In the genomic region with DNA sequence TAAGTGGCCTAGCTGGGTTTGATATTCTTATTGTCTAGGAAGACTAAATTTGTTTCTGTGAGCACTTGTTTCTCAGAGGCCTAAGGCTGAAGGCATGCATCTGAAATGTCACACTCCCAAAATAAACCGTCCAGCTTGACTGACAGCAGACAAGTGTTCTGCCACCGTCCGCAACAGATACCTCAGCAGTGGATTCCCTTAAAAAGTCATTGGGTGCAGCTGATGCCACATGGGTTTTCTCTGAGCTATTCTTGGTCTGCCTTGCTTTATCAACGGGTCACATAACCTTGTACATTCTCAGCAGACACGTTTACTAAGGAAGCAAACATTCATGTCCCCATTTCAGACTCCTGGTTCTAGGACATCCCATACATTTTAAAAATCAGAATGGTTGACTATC, we compare ENCODE assay signal across 21 mouse cellular contexts. TPM values are rescaled to one million over a fixed set of nuclear protein-coding genes. Genes with fewer than 3 reads are reported as not detected.
DNase-seq lines count a peak whose midpoint lies in the region; ATAC-seq and TF ChIP-seq lines count a peak whose summit lies in the region.
"Had no signal": no experiment of that assay in that cellular context is flagged by ENCODE, and none has a peak within 500 bp of the region (broad histone marks: within the 10 kb centered on the region; RNA-seq: fewer than 3 reads in every experiment).

No protein-coding gene starts in this region.

- no peak overlapping the region for H3K9ac ChIP-seq in limb, embryonic 14.5 days (ENCODE audit: low read depth, low read length, severe bottlenecking)
- H3K9ac ChIP-seq in heart, embryonic 16.5 days (ENCODE audit: low read length), result peak overlapping the region; percentile 86
- H3K9ac ChIP-seq: hindbrain, embryonic 15.5 days; liver, postnatal 0 days; neural tube, embryonic 15.5 days had no signal

- no peak overlapping the region for H3K4me3 ChIP-seq in limb, embryonic 14.5 days (replicated peaks; ENCODE audit: low read length)
- no peak overlapping the region for H3K4me3 ChIP-seq in limb, embryonic 10.5 days
- peak overlapping the region; percentile 60 for H3K4me3 ChIP-seq in heart, embryonic 10.5 days
- peak overlapping the region; percentile 66 for H3K4me3 ChIP-seq in heart, embryonic 16.5 days (ENCODE audit: low read length)
- H3K4me3 ChIP-seq: hindbrain, embryonic 15.5 days; left cerebral cortex, adult 2 months; neural tube, embryonic 15.5 days had no signal

- no peaks in the 10 kb centered on the region for H3K9me3 ChIP-seq in limb, embryonic 14.5 days (ENCODE audit: control insufficient read depth, low read length)
- no peaks in the 10 kb centered on the region for H3K9me3 ChIP-seq in limb, embryonic 10.5 days (replicated peaks)
- no peaks in the 10 kb centered on the region for H3K9me3 ChIP-seq in heart, embryonic 10.5 days
- H3K9me3 ChIP-seq in heart, embryonic 16.5 days (replicated peaks; ENCODE audit: control insufficient read depth, low read length), result no peaks in the 10 kb centered on the region
- H3K9me3 ChIP-seq: hindbrain, embryonic 15.5 days; neural tube, embryonic 15.5 days had no signal

- no peak for TF ChIP-seq POLR2A in limb, embryonic 14.5 days (IDR thresholded peaks at IDR 0.05; ENCODE audit: borderline replicate concordance, extremely low read depth, insufficient read depth, insufficient read length)

- no peaks in the 10 kb centered on the region for H3K27me3 ChIP-seq in limb, embryonic 14.5 days (ENCODE audit: control insufficient read depth, insufficient read depth, low read length)
- H3K27me3 ChIP-seq in limb, embryonic 10.5 days (ENCODE audit: low read depth, poor library complexity, severe bottlenecking), result no peaks in the 10 kb centered on the region
- H3K27me3 ChIP-seq in heart, embryonic 10.5 days (ENCODE audit: insufficient read depth, poor library complexity, severe bottlenecking), result no peaks in the 10 kb centered on the region
- no peaks in the 10 kb centered on the region for H3K27me3 ChIP-seq in heart, embryonic 16.5 days (ENCODE audit: control insufficient read depth, insufficient read depth, low read length)
- H3K27me3 ChIP-seq: hindbrain, embryonic 15.5 days; neural tube, embryonic 15.5 days had no signal

- H3K27ac ChIP-seq in limb, embryonic 14.5 days (replicated peaks; ENCODE audit: low read depth, low read length), result no peak overlapping the region
- H3K27ac ChIP-seq in limb, embryonic 10.5 days, result no peak overlapping the region
- peak overlapping the region; percentile 89 for H3K27ac ChIP-seq in heart, embryonic 10.5 days
- peak overlapping the region; percentile 99 for H3K27ac ChIP-seq in heart, embryonic 16.5 days (ENCODE audit: low read length)
- H3K27ac ChIP-seq: hindbrain, embryonic 15.5 days; left cerebral cortex, adult 2 months; neural tube, embryonic 15.5 days had no signal

- no peak for ATAC-seq in limb, embryonic 14.5 days (ENCODE audit: low FRiP score, low read depth)
- peak; percentile 86 for ATAC-seq in heart, embryonic 16.5 days (replicated peaks; ENCODE audit: extremely low read depth, insufficient read depth, low FRiP score)
- ATAC-seq: activated CD4-positive, CD25-positive, alpha-beta regulatory T cell, adult 4 months; liver, postnatal 0 days had no signal

- H3K4me1 ChIP-seq in limb, embryonic 14.5 days (ENCODE audit: control insufficient read depth, insufficient read depth, low read length), result no peaks in the 10 kb centered on the region
- no peaks in the 10 kb centered on the region for H3K4me1 ChIP-seq in limb, embryonic 10.5 days
- peaks cover 17% of the 10 kb centered on the region for H3K4me1 ChIP-seq in heart, embryonic 10.5 days
- H3K4me1 ChIP-seq in heart, embryonic 16.5 days (ENCODE audit: control insufficient read depth, insufficient read depth, low read length), result peaks cover 20% of the 10 kb centered on the region
- H3K4me1 ChIP-seq: hindbrain, embryonic 15.5 days; neural tube, embryonic 15.5 days had no signal

- peak; percentile 24 for DNase-seq in limb, embryonic 14.5 days (ENCODE audit: low spot score)
- no peak for DNase-seq in limb, embryonic 10.5 days (ENCODE audit: low spot score)
- peak; percentile 89 for DNase-seq in heart, embryonic 10.5 days (ENCODE audit: low spot score)
- no peak for DNase-seq in adipocyte (ENCODE audit: low spot score)
- no peak for DNase-seq in yolk sac, embryonic 10.5 days (ENCODE audit: low spot score)
- no peak for DNase-seq in adrenal gland, postnatal 10 days
- DNase-seq: adrenal gland, postnatal 36 days; cerebellum, adult 11 months; cerebellum, adult 9-11 months; kidney, adult 8-10 months; kidney, postnatal 10 days; liver, postnatal 0 days; lung, postnatal 10 days; thymus, adult 18-20 months; thymus, postnatal 4 days had no signal

- no peak overlapping the region for H3K4me2 ChIP-seq in limb, embryonic 14.5 days (replicated peaks; ENCODE audit: low read depth, low read length, severe bottlenecking)
- no peak overlapping the region for H3K4me2 ChIP-seq in heart, embryonic 16.5 days (ENCODE audit: low read depth, low read length)
- H3K4me2 ChIP-seq: hindbrain, embryonic 15.5 days; midbrain, embryonic 11.5 days; neural tube, embryonic 15.5 days had no signal

- no peaks in the 10 kb centered on the region for H3K36me3 ChIP-seq in limb, embryonic 14.5 days (ENCODE audit: control insufficient read depth, insufficient read depth, low read length)
- no peaks in the 10 kb centered on the region for H3K36me3 ChIP-seq in limb, embryonic 10.5 days
- H3K36me3 ChIP-seq in heart, embryonic 10.5 days, result peaks cover 24% of the 10 kb centered on the region
- H3K36me3 ChIP-seq in heart, embryonic 16.5 days (ENCODE audit: control insufficient read depth, insufficient read depth), result peaks cover 9% of the 10 kb centered on the region
- H3K36me3 ChIP-seq: hindbrain, embryonic 15.5 days; neural tube, embryonic 15.5 days had no signal

- 79% methylated on average over 5 of the region's 5 CpGs for WGBS in limb, embryonic 14.5 days
- WGBS in limb, embryonic 10.5 days, result 86% methylated on average over 5 of the region's 5 CpGs
- WGBS in heart, embryonic 10.5 days, result 26% methylated on average over 5 of the region's 5 CpGs
- 36% methylated on average over 5 of the region's 5 CpGs for WGBS in heart, embryonic 16.5 days

RNA-seq across cellular contexts. Expression of a gene that starts 0.6 kb away (rescaled TPM):
- 10.1 and 15.8 TPM in 2 replicates for polyA plus RNA-seq in limb, embryonic 14.5 days (2012; rRNA removed)
- 81.1 and 99.0 TPM in 2 replicates for polyA plus RNA-seq in limb, embryonic 14.5 days (2014; fragmentation: Nextera tagmentation; extraction: Ambion mirVana)
- polyA plus RNA-seq in limb, embryonic 10.5 days (2016; fragmentation: Nextera tagmentation; extraction: Ambion mirVana), result 0.28 and 1.9 TPM in 2 replicates
- 356 and 545 TPM in 2 replicates for polyA plus RNA-seq in heart, embryonic 10.5 days (2016; fragmentation: Nextera tagmentation; extraction: Ambion mirVana)
- polyA plus RNA-seq in heart, embryonic 16.5 days (2015; fragmentation: Nextera tagmentation; extraction: Ambion mirVana), result 717 and 788 TPM in 2 replicates
- 100 to 1,000 TPM in 1 of 2 experiments, 10 to 100 TPM in 1; 87.1 to 370 TPM for total RNA-seq in adrenal gland, postnatal 10 days (2021)

Comparison
In these comparisons a context has a peak if more than half of its experiments do, and no peak if none do; other contexts are left out.
1. DNase-seq: peak in limb, embryonic 14.5 days (single experiment) and heart, embryonic 10.5 days (single experiment); none in limb, embryonic 10.5 days (single experiment), adipocyte (single experiment), yolk sac, embryonic 10.5 days (single experiment) and adrenal gland, postnatal 10 days (single experiment).
2. H3K27ac ChIP-seq: peak in heart, embryonic 10.5 days (single experiment) and heart, embryonic 16.5 days (single experiment); none in limb, embryonic 14.5 days (single experiment) and limb, embryonic 10.5 days (single experiment).
3. H3K4me3 ChIP-seq: peak in heart, embryonic 10.5 days (single experiment) and heart, embryonic 16.5 days (single experiment); none in limb, embryonic 14.5 days (single experiment) and limb, embryonic 10.5 days (single experiment).